Mouse (Mus musculus) brown adipose tissue, adult 24 weeks (tissue): ENCODE measurements at regions not wholly inside any gene's neighbourhood (a gene's known extent, or its start where the extent isn't known, plus 50 kb on each side); places are given as distances from the start of the nearest gene placed in this dataset.
A peak's percentile ranks its signal among the peaks of the same experiment; 100 is the strongest.

ENCODE experiments used
- H3K27ac ChIP-seq: fragments of 200-500 bp; replicated peaks from 2 replicates; pipeline ENCODE4 v1.5.1; 2012; ENCODE audit warnings: low read depth, mild to moderate bottlenecking, low read length
- H3K4me1 ChIP-seq: fragments of 200-500 bp; 2 replicates; pipeline ENCODE4 v1.6.1; 2012; ENCODE audit warnings: low read length, mixed read lengths; ENCODE audit not compliant: control insufficient read depth, insufficient read depth, insufficient read length
- H3K4me3 ChIP-seq: fragments of 200-500 bp; 2 replicates; pipeline ENCODE4 v1.5.1; 2012; ENCODE audit warnings: low read depth, mild to moderate bottlenecking, low read length, moderate library complexity; ENCODE audit not compliant: insufficient read depth

- Histone ChIP-seq H3K4me3 (no peak overlapping the region), H3K4me1 (peaks cover 8% of the 10 kb centered on the region), H3K27ac (no peak overlapping the region)
These were observed 52.5 kb downstream of the Adm start for GRCm38 (mm10) chr7:110679916-110680315.

GRCm38 (mm10) chr7:110682911-110683310 lies 55.5 kb downstream of the Adm start:
- Histone ChIP-seq H3K4me1 (0 out of 2 replicates have a peak, but pooled peaks cover 2% of the 10 kb centered on the region), H3K27ac (peak overlapping the region; percentile 56; the same call in 1 of the 2 replicates), H3K4me3 (no peak overlapping the region)

GRCm38 (mm10) chr7:110688884-110689681 lies 61.6 kb downstream of the Adm start:
- H3K27ac ChIP-seq = peak overlapping the region; percentile 99
- peaks cover 19% of the 10 kb centered on the region for H3K4me1 ChIP-seq
- 0 out of 2 replicates have a peak overlapping the region, but pooled peaks have one; percentile 17 for H3K4me3 ChIP-seq

- peak overlapping the region; percentile 97 for H3K27ac ChIP-seq
- H3K4me1 ChIP-seq = peaks cover 19% of the 10 kb centered on the region
- no peak overlapping the region for H3K4me3 ChIP-seq
These were observed 62.8 kb downstream of the Adm start for GRCm38 (mm10) chr7:110690241-110690640.

- Histone ChIP-seq H3K27ac (peak overlapping the region; percentile 97), H3K4me1 (peaks cover 23% of the 10 kb centered on the region), H3K4me3 (no peak overlapping the region)
These were observed 63.4 kb downstream of the Adm start for GRCm38 (mm10) chr7:110690856-110691255.

- H3K27ac ChIP-seq = no peak overlapping the region
- H3K4me3 ChIP-seq = no peak overlapping the region
- peaks cover 38% of the 10 kb centered on the region for H3K4me1 ChIP-seq
These were observed 66.8 kb downstream of the Adm start for GRCm38 (mm10) chr7:110694262-110694661.

GRCm38 (mm10) chr7:110695729-110696128 lies 68.3 kb downstream of the Adm start:
- Histone ChIP-seq H3K4me1 (peaks cover 28% of the 10 kb centered on the region), H3K4me3 (no peak overlapping the region), H3K27ac (peak overlapping the region; percentile 3; the same call in 1 of the 2 replicates)

- Histone ChIP-seq H3K27ac (peak overlapping the region; percentile 99), H3K4me1 (peaks cover 47% of the 10 kb centered on the region), H3K4me3 (no peak overlapping the region)
These were observed 69.5 kb upstream of the Ampd3 start for GRCm38 (mm10) chr7:110698211-110699153.

GRCm38 (mm10) chr7:110699596-110699995 lies 68.4 kb upstream of the Ampd3 start:
- Histone ChIP-seq H3K4me1 (peaks cover 50% of the 10 kb centered on the region), H3K4me3 (no peak overlapping the region), H3K27ac (peak overlapping the region; percentile 88)

GRCm38 (mm10) chr7:110701681-110702413 lies 66.2 kb upstream of the Ampd3 start:
- H3K27ac ChIP-seq = peak overlapping the region; percentile 96
- H3K4me3 ChIP-seq = no peak overlapping the region
- peaks cover 52% of the 10 kb centered on the region for H3K4me1 ChIP-seq

GRCm38 (mm10) chr7:110702414-110702783 lies 65.6 kb upstream of the Ampd3 start:
- Histone ChIP-seq H3K27ac (peak overlapping the region; percentile 96), H3K4me1 (peaks cover 53% of the 10 kb centered on the region), H3K4me3 (no peak overlapping the region)

GRCm38 (mm10) chr7:110705311-110706000 lies 62.5 kb upstream of the Ampd3 start:
- Histone ChIP-seq H3K27ac (peak overlapping the region; percentile 37), H3K4me1 (peaks cover 62% of the 10 kb centered on the region), H3K4me3 (no peak overlapping the region)

- no peak overlapping the region for H3K4me3 ChIP-seq
- peak overlapping the region; percentile 37 for H3K27ac ChIP-seq
- H3K4me1 ChIP-seq = peaks cover 60% of the 10 kb centered on the region
These were observed 61.9 kb upstream of the Ampd3 start for GRCm38 (mm10) chr7:110706001-110706695.

- H3K4me3 ChIP-seq = no peak overlapping the region
- peak overlapping the region; percentile 37 for H3K27ac ChIP-seq
- H3K4me1 ChIP-seq = peaks cover 56% of the 10 kb centered on the region
These were observed 61.3 kb upstream of the Ampd3 start for GRCm38 (mm10) chr7:110706696-110707087.
